Mouse (Mus musculus): ENCODE results near the gene Tgfbr1. TPM values are rescaled to one million over a fixed set of nuclear protein-coding genes. Genes with fewer than 3 reads are reported as not detected.
"Not testable (repeated sequence)": the region's sequence is repeated elsewhere in the genome, so short reads cannot be mapped to it uniquely, and the experiment has no call there.

The Tgfbr1 gene
- polyA plus RNA-seq, 1 experiment: 20.7 TPM

GRCm38 (mm10) chr4:47382426-47382825 is 29.4 kb downstream of the Tgfbr1 start:
- no peaks in the 10 kb centered on the region for H3K9me3 ChIP-seq (replicated peaks; ENCODE audit: control insufficient read depth, insufficient read depth, low read length, poor library complexity, severe bottlenecking)
- TF ChIP-seq POLR2A (IDR thresholded peaks at IDR 0.05; ENCODE audit: insufficient read depth, low read length): no peak
- no peak for TF ChIP-seq EP300 (IDR thresholded peaks at IDR 0.05; ENCODE audit: insufficient read depth, low read depth, low read length)
- TF ChIP-seq CTCF (IDR thresholded peaks at IDR 0.05; ENCODE audit: low read depth, low read length): no peak
- H3K27ac ChIP-seq (ENCODE audit: insufficient read depth, low read length): no peak overlapping the region

GRCm38 (mm10) chr4:47391926-47392325 is 38.9 kb downstream of the Tgfbr1 start:
- H3K9me3 ChIP-seq (replicated peaks; ENCODE audit: control insufficient read depth, insufficient read depth, low read length, poor library complexity, severe bottlenecking); H3K27ac ChIP-seq (ENCODE audit: insufficient read depth, low read length); H3K36me3 ChIP-seq (ENCODE audit: control insufficient read depth, insufficient read depth, low read length, poor library complexity, severe bottlenecking); H3K4me3 ChIP-seq (ENCODE audit: low read depth, low read length); H3K4me1 ChIP-seq (ENCODE audit: control insufficient read depth, insufficient read depth, low read length); H3K27me3 ChIP-seq (ENCODE audit: control insufficient read depth, insufficient read depth, low read length, poor library complexity, severe bottlenecking); H3K9ac ChIP-seq (ENCODE audit: low read depth, poor library complexity, severe bottlenecking): not testable (repeated sequence)

More at GRCm38 (mm10) chr4:47382426-47382825, 29.4 kb downstream of the Tgfbr1 start:
- H3K4me3 ChIP-seq (ENCODE audit: low read depth, low read length): no peak overlapping the region
- H3K4me1 ChIP-seq (ENCODE audit: control insufficient read depth, insufficient read depth, low read length): no peaks in the 10 kb centered on the region
- no peaks in the 10 kb centered on the region for H3K36me3 ChIP-seq (ENCODE audit: control insufficient read depth, insufficient read depth, low read length, poor library complexity, severe bottlenecking)
- no peak overlapping the region for H3K9ac ChIP-seq (ENCODE audit: low read depth, poor library complexity, severe bottlenecking)
- no peaks in the 10 kb centered on the region for H3K27me3 ChIP-seq (ENCODE audit: control insufficient read depth, insufficient read depth, low read length, poor library complexity, severe bottlenecking)

- H3K9me3 ChIP-seq (replicated peaks; ENCODE audit: control insufficient read depth, insufficient read depth, low read length, poor library complexity, severe bottlenecking): no peaks in the 10 kb centered on the region
- no peak overlapping the region for H3K4me3 ChIP-seq (ENCODE audit: low read depth, low read length)
- H3K27ac ChIP-seq (ENCODE audit: insufficient read depth, low read length): no peak overlapping the region
- no peaks in the 10 kb centered on the region for H3K36me3 ChIP-seq (ENCODE audit: control insufficient read depth, insufficient read depth, low read length, poor library complexity, severe bottlenecking)
- H3K27me3 ChIP-seq (ENCODE audit: control insufficient read depth, insufficient read depth, low read length, poor library complexity, severe bottlenecking): no peaks in the 10 kb centered on the region; the same call in 1 of the 2 replicates
- no peaks in the 10 kb centered on the region for H3K4me1 ChIP-seq (ENCODE audit: control insufficient read depth, insufficient read depth, low read length)
- TF ChIP-seq CTCF (IDR thresholded peaks at IDR 0.05; ENCODE audit: low read depth, low read length) (no peak), POLR2A (IDR thresholded peaks at IDR 0.05; ENCODE audit: insufficient read depth, low read length) (no peak), EP300 (IDR thresholded peaks at IDR 0.05; ENCODE audit: insufficient read depth, low read depth, low read length) (no peak)
- no peak overlapping the region for H3K9ac ChIP-seq (ENCODE audit: low read depth, poor library complexity, severe bottlenecking)
Measured at GRCm38 (mm10) chr4:47396251-47396650, 43.2 kb downstream of the Tgfbr1 start.

GRCm38 (mm10) chr4:47397951-47398687 is 45.1 kb downstream of the Tgfbr1 start:
- Histone ChIP-seq H3K27me3 (ENCODE audit: control insufficient read depth, insufficient read depth, low read length, poor library complexity, severe bottlenecking) (no peaks in the 10 kb centered on the region; the same call in 1 of the 2 replicates), H3K27ac (ENCODE audit: insufficient read depth, low read length) (no peak overlapping the region), H3K4me1 (ENCODE audit: control insufficient read depth, insufficient read depth, low read length) (no peaks in the 10 kb centered on the region), H3K4me3 (ENCODE audit: low read depth, low read length) (no peak overlapping the region), H3K36me3 (ENCODE audit: control insufficient read depth, insufficient read depth, low read length, poor library complexity, severe bottlenecking) (no peaks in the 10 kb centered on the region), H3K9me3 (replicated peaks; ENCODE audit: control insufficient read depth, insufficient read depth, low read length, poor library complexity, severe bottlenecking) (no peaks in the 10 kb centered on the region), H3K9ac (ENCODE audit: low read depth, poor library complexity, severe bottlenecking) (no peak overlapping the region)
- no peak for TF ChIP-seq POLR2A (IDR thresholded peaks at IDR 0.05; ENCODE audit: insufficient read depth, low read length)
- no peak for TF ChIP-seq CTCF (IDR thresholded peaks at IDR 0.05; ENCODE audit: low read depth, low read length)
- TF ChIP-seq EP300 (IDR thresholded peaks at IDR 0.05; ENCODE audit: insufficient read depth, low read depth, low read length): no peak

- H3K36me3 ChIP-seq (ENCODE audit: control insufficient read depth, insufficient read depth, low read length, poor library complexity, severe bottlenecking): no peaks in the 10 kb centered on the region
- H3K27ac ChIP-seq (ENCODE audit: insufficient read depth, low read length): no peak overlapping the region
- no peaks in the 10 kb centered on the region for H3K9me3 ChIP-seq (replicated peaks; ENCODE audit: control insufficient read depth, insufficient read depth, low read length, poor library complexity, severe bottlenecking)
- no peaks in the 10 kb centered on the region; the same call in 1 of the 2 replicates for H3K27me3 ChIP-seq (ENCODE audit: control insufficient read depth, insufficient read depth, low read length, poor library complexity, severe bottlenecking)
- H3K4me1 ChIP-seq (ENCODE audit: control insufficient read depth, insufficient read depth, low read length): no peaks in the 10 kb centered on the region
- no peak overlapping the region for H3K9ac ChIP-seq (ENCODE audit: low read depth, poor library complexity, severe bottlenecking)
- TF ChIP-seq POLR2A (IDR thresholded peaks at IDR 0.05; ENCODE audit: insufficient read depth, low read length) (no peak), CTCF (IDR thresholded peaks at IDR 0.05; ENCODE audit: low read depth, low read length) (no peak), EP300 (IDR thresholded peaks at IDR 0.05; ENCODE audit: insufficient read depth, low read depth, low read length) (no peak)
- H3K4me3 ChIP-seq (ENCODE audit: low read depth, low read length): no peak overlapping the region
Measured at GRCm38 (mm10) chr4:47399824-47400223, 46.8 kb downstream of the Tgfbr1 start.

GRCm38 (mm10) chr4:47400314-47400713 is 47.3 kb downstream of the Tgfbr1 start:
- H3K9me3 ChIP-seq (replicated peaks; ENCODE audit: control insufficient read depth, insufficient read depth, low read length, poor library complexity, severe bottlenecking): no peaks in the 10 kb centered on the region
- TF ChIP-seq CTCF (IDR thresholded peaks at IDR 0.05; ENCODE audit: low read depth, low read length) (no peak), POLR2A (IDR thresholded peaks at IDR 0.05; ENCODE audit: insufficient read depth, low read length) (no peak), EP300 (IDR thresholded peaks at IDR 0.05; ENCODE audit: insufficient read depth, low read depth, low read length) (no peak)
- H3K9ac ChIP-seq (ENCODE audit: low read depth, poor library complexity, severe bottlenecking): no peak overlapping the region
- H3K27ac ChIP-seq (ENCODE audit: insufficient read depth, low read length): no peak overlapping the region
- H3K36me3 ChIP-seq (ENCODE audit: control insufficient read depth, insufficient read depth, low read length, poor library complexity, severe bottlenecking): no peaks in the 10 kb centered on the region
- H3K4me1 ChIP-seq (ENCODE audit: control insufficient read depth, insufficient read depth, low read length): no peaks in the 10 kb centered on the region
- H3K27me3 ChIP-seq (ENCODE audit: control insufficient read depth, insufficient read depth, low read length, poor library complexity, severe bottlenecking): no peaks in the 10 kb centered on the region; the same call in 1 of the 2 replicates
- no peak overlapping the region for H3K4me3 ChIP-seq (ENCODE audit: low read depth, low read length)
